Mouse (Mus musculus): ENCODE results near the gene Vangl1. TPM values are rescaled to one million over a fixed set of nuclear protein-coding genes. Genes with fewer than 3 reads are reported as not detected.
"Not testable (repeated sequence)": the region's sequence is repeated elsewhere in the genome, so short reads cannot be mapped to it uniquely, and the experiment has no call there.

The Vangl1 gene
- polyA plus RNA-seq, 1 experiment from 2014 or later: 29.4 TPM

DNA sequence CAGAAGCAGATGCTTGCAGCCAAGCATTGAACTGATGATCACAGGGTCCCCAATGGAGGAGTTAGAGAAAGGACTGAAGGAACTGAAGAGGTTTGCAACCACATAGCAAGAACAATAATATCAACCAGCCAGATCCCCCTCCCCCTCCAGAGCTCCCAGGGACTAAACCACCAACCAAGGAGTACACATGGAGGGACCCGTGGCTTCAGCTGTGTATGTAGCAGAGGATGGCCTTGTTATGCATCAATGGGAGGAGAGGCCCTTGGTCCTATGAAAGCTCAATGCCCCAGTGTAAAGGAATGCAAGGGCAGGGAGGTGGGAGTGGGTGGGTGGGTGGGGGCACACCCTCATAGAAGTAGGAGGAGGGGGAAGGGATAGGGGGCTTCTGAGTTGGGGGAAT is 40.6 kb downstream of the Vangl1 start:
- H3K27me3 ChIP-seq (ENCODE audit: control insufficient read depth, insufficient read depth, low read length); H3K9ac ChIP-seq (ENCODE audit: low read depth, low read length); ATAC-seq (replicated peaks; ENCODE audit: insufficient number of reproducible peaks, low FRiP score, low TSS enrichment); H3K9me3 ChIP-seq (replicated peaks; ENCODE audit: control insufficient read depth, low read length); H3K27ac ChIP-seq (ENCODE audit: low read depth, low read length): not testable (repeated sequence)
- Histone ChIP-seq H3K4me1 (ENCODE audit: control insufficient read depth, insufficient read depth, low read length) (peaks cover 24% of the 10 kb centered on the region), H3K4me2 (peak overlapping the region; percentile 49), H3K4me3 (ENCODE audit: low read depth, low read length) (peak overlapping the region; percentile 26; the same call in 1 of the 2 replicates), H3K36me3 (ENCODE audit: control insufficient read depth, insufficient read depth, low read length) (peaks cover 31% of the 10 kb centered on the region)
- 81% methylated on average over 1 of the region's 1 CpGs for WGBS (ENCODE audit: insufficient replicate concordance)

GRCm38 (mm10) chr3:102159423-102160325 is 44.8 kb downstream of the Vangl1 start:
- Histone ChIP-seq H3K4me3 (ENCODE audit: low read depth, low read length) (no peak overlapping the region), H3K36me3 (ENCODE audit: control insufficient read depth, insufficient read depth, low read length) (peaks cover 49% of the 10 kb centered on the region), H3K27ac (ENCODE audit: low read depth, low read length) (no peak overlapping the region), H3K4me2 (no peak overlapping the region; the same call in 1 of the 2 replicates), H3K9me3 (replicated peaks; ENCODE audit: control insufficient read depth, low read length) (no peaks in the 10 kb centered on the region), H3K27me3 (ENCODE audit: control insufficient read depth, insufficient read depth, low read length) (no peaks in the 10 kb centered on the region), H3K9ac (ENCODE audit: low read depth, low read length) (no peak overlapping the region), H3K4me1 (ENCODE audit: control insufficient read depth, insufficient read depth, low read length) (0 out of 2 replicates have a peak, but pooled peaks cover 3% of the 10 kb centered on the region)
- no peak for ATAC-seq (replicated peaks; ENCODE audit: insufficient number of reproducible peaks, low FRiP score, low TSS enrichment)
- 72% methylated on average over 14 of the region's 14 CpGs for WGBS (ENCODE audit: insufficient replicate concordance)

- 0 out of 2 replicates have a peak, but pooled peaks cover 3% of the 10 kb centered on the region for H3K4me1 ChIP-seq (ENCODE audit: control insufficient read depth, insufficient read depth, low read length)
- WGBS (ENCODE audit: insufficient replicate concordance): 76% methylated on average over 14 of the region's 14 CpGs
- H3K27ac ChIP-seq (ENCODE audit: low read depth, low read length): no peak overlapping the region
- H3K27me3 ChIP-seq (ENCODE audit: control insufficient read depth, insufficient read depth, low read length): no peaks in the 10 kb centered on the region
- H3K4me2 ChIP-seq: no peak overlapping the region
- no peak overlapping the region for H3K9ac ChIP-seq (ENCODE audit: low read depth, low read length)
- 0 out of 2 replicates have a peak, but pooled peaks have one; percentile 13 for ATAC-seq (replicated peaks; ENCODE audit: insufficient number of reproducible peaks, low FRiP score, low TSS enrichment)
- H3K36me3 ChIP-seq (ENCODE audit: control insufficient read depth, insufficient read depth, low read length): peaks cover 46% of the 10 kb centered on the region
- H3K9me3 ChIP-seq (replicated peaks; ENCODE audit: control insufficient read depth, low read length): no peaks in the 10 kb centered on the region
- H3K4me3 ChIP-seq (ENCODE audit: low read depth, low read length): no peak overlapping the region
Observed at GRCm38 (mm10) chr3:102158759-102159422, 45.6 kb downstream of the Vangl1 start.

GRCm38 (mm10) chr3:102157652-102158051 is 46.8 kb downstream of the Vangl1 start:
- H3K4me3 ChIP-seq (ENCODE audit: low read depth, low read length): no peak overlapping the region
- H3K27ac ChIP-seq (ENCODE audit: low read depth, low read length): 0 out of 2 replicates have a peak overlapping the region, but pooled peaks have one; percentile 5
- peaks cover 37% of the 10 kb centered on the region for H3K36me3 ChIP-seq (ENCODE audit: control insufficient read depth, insufficient read depth, low read length)
- H3K4me1 ChIP-seq (ENCODE audit: control insufficient read depth, insufficient read depth, low read length): peaks cover 3% of the 10 kb centered on the region; the same call in 1 of the 2 replicates
- WGBS (ENCODE audit: insufficient replicate concordance): 71% methylated on average over 6 of the region's 6 CpGs
- H3K4me2 ChIP-seq: no peak overlapping the region
- H3K9me3 ChIP-seq (replicated peaks; ENCODE audit: control insufficient read depth, low read length): no peaks in the 10 kb centered on the region
- H3K27me3 ChIP-seq (ENCODE audit: control insufficient read depth, insufficient read depth, low read length): no peaks in the 10 kb centered on the region
- H3K9ac ChIP-seq (ENCODE audit: low read depth, low read length): no peak overlapping the region
- no peak for ATAC-seq (replicated peaks; ENCODE audit: insufficient number of reproducible peaks, low FRiP score, low TSS enrichment)

GRCm38 (mm10) chr3:102156737-102157136 is 47.8 kb downstream of the Vangl1 start:
- H3K4me1 ChIP-seq (ENCODE audit: control insufficient read depth, insufficient read depth, low read length): peaks cover 6% of the 10 kb centered on the region; the same call in 1 of the 2 replicates
- H3K27me3 ChIP-seq (ENCODE audit: control insufficient read depth, insufficient read depth, low read length): no peaks in the 10 kb centered on the region
- H3K9me3 ChIP-seq (replicated peaks; ENCODE audit: control insufficient read depth, low read length): no peaks in the 10 kb centered on the region
- peaks cover 34% of the 10 kb centered on the region for H3K36me3 ChIP-seq (ENCODE audit: control insufficient read depth, insufficient read depth, low read length)
- H3K4me3 ChIP-seq (ENCODE audit: low read depth, low read length): no peak overlapping the region
- no peak overlapping the region for H3K4me2 ChIP-seq
- WGBS (ENCODE audit: insufficient replicate concordance): 79% methylated on average over 7 of the region's 7 CpGs
- ATAC-seq (replicated peaks; ENCODE audit: insufficient number of reproducible peaks, low FRiP score, low TSS enrichment): no peak
- H3K9ac ChIP-seq (ENCODE audit: low read depth, low read length): no peak overlapping the region
- no peak overlapping the region for H3K27ac ChIP-seq (ENCODE audit: low read depth, low read length)

DNA sequence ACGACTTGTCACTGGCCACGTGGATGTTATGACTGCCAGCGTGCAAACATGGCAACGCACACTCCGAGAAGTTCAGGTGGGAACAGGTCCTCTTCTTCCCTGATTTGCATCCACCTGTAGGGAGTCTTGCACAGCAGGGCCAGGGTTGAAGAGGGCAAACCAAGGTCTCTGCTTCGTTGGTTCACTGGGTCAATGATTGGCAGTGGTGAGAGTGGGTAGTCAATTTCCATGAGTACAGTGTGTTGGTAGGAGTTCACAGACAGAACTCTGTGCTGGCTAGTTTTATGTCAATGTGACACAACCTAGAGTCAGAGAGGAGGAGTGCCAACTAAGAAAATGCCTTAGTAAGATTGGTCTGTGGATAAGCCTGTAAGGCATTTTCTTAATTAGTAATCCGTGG is 50.4 kb downstream of the Vangl1 start:
- Histone ChIP-seq H3K9me3 (replicated peaks; ENCODE audit: control insufficient read depth, low read length) (no peaks in the 10 kb centered on the region), H3K4me3 (ENCODE audit: low read depth, low read length) (no peak overlapping the region), H3K9ac (ENCODE audit: low read depth, low read length) (no peak overlapping the region), H3K4me2 (no peak overlapping the region), H3K36me3 (ENCODE audit: control insufficient read depth, insufficient read depth, low read length) (peaks cover 20% of the 10 kb centered on the region), H3K4me1 (ENCODE audit: control insufficient read depth, insufficient read depth, low read length) (peaks cover 3% of the 10 kb centered on the region), H3K27me3 (ENCODE audit: control insufficient read depth, insufficient read depth, low read length) (no peaks in the 10 kb centered on the region), H3K27ac (ENCODE audit: low read depth, low read length) (no peak overlapping the region)
- WGBS (ENCODE audit: insufficient replicate concordance): 89% methylated on average over 7 of the region's 7 CpGs
- ATAC-seq (replicated peaks; ENCODE audit: insufficient number of reproducible peaks, low FRiP score, low TSS enrichment): no peak

- Histone ChIP-seq H3K4me1 (ENCODE audit: control insufficient read depth, insufficient read depth, low read length) (peaks cover 5% of the 10 kb centered on the region), H3K27ac (ENCODE audit: low read depth, low read length) (no peak overlapping the region), H3K36me3 (ENCODE audit: control insufficient read depth, insufficient read depth, low read length) (peaks cover 11% of the 10 kb centered on the region), H3K4me3 (ENCODE audit: low read depth, low read length) (no peak overlapping the region), H3K27me3 (ENCODE audit: control insufficient read depth, insufficient read depth, low read length) (no peaks in the 10 kb centered on the region), H3K9me3 (replicated peaks; ENCODE audit: control insufficient read depth, low read length) (no peaks in the 10 kb centered on the region), H3K4me2 (no peak overlapping the region), H3K9ac (ENCODE audit: low read depth, low read length) (no peak overlapping the region)
- 25% methylated on average over 4 of the region's 4 CpGs for WGBS (ENCODE audit: insufficient replicate concordance)
- ATAC-seq (replicated peaks; ENCODE audit: insufficient number of reproducible peaks, low FRiP score, low TSS enrichment): 0 out of 2 replicates have a peak, but pooled peaks have one; percentile 9
Observed at GRCm38 (mm10) chr3:102152872-102153271, 51.6 kb downstream of the Vangl1 start.

- H3K36me3 ChIP-seq (ENCODE audit: control insufficient read depth, insufficient read depth, low read length): peaks cover 7% of the 10 kb centered on the region
- no peak overlapping the region for H3K4me2 ChIP-seq
- no peak; the same call in 1 of the 2 replicates for ATAC-seq (replicated peaks; ENCODE audit: insufficient number of reproducible peaks, low FRiP score, low TSS enrichment)
- H3K27me3 ChIP-seq (ENCODE audit: control insufficient read depth, insufficient read depth, low read length): no peaks in the 10 kb centered on the region
- WGBS (ENCODE audit: insufficient replicate concordance): 29% methylated on average over 4 of the region's 4 CpGs
- H3K4me1 ChIP-seq (ENCODE audit: control insufficient read depth, insufficient read depth, low read length): peaks cover 6% of the 10 kb centered on the region
- no peak overlapping the region for H3K27ac ChIP-seq (ENCODE audit: low read depth, low read length)
- H3K9ac ChIP-seq (ENCODE audit: low read depth, low read length): no peak overlapping the region
- no peaks in the 10 kb centered on the region for H3K9me3 ChIP-seq (replicated peaks; ENCODE audit: control insufficient read depth, low read length)
- H3K4me3 ChIP-seq (ENCODE audit: low read depth, low read length): no peak overlapping the region
Observed at GRCm38 (mm10) chr3:102152471-102152870, 52.0 kb downstream of the Vangl1 start.
